ENCODE assay signal across 9 mouse cellular contexts in genomic region chr4:115979437-115979836, GRCm38 (mm10). TPM values are rescaled to one million over a fixed set of nuclear protein-coding genes. Genes with fewer than 3 reads are reported as not detected.
DNase-seq lines count a peak whose midpoint lies in the region; ATAC-seq lines count a peak whose summit lies in the region.
"Had no signal": no experiment of that assay in that cellular context is flagged by ENCODE, and none has a peak within 500 bp of the region (broad histone marks: within the 10 kb centered on the region; RNA-seq: fewer than 3 reads in every experiment).

No protein-coding gene starts in this region.

- no peaks in the 10 kb centered on the region for H3K9me3 ChIP-seq in liver, embryonic 11.5 days (ENCODE audit: control insufficient read depth, low read length)
- H3K9me3 ChIP-seq in embryonic facial prominence, embryonic 15.5 days (replicated peaks), result no peaks in the 10 kb centered on the region
- H3K9me3 ChIP-seq in limb, embryonic 10.5 days (replicated peaks), result no peaks in the 10 kb centered on the region
- H3K9me3 ChIP-seq in neural tube, embryonic 15.5 days (replicated peaks), result no peaks in the 10 kb centered on the region

- no peak for ATAC-seq in liver, embryonic 11.5 days (replicated peaks; ENCODE audit: low FRiP score)
- ATAC-seq in embryonic facial prominence, embryonic 15.5 days (ENCODE audit: insufficient number of reproducible peaks, low FRiP score, low TSS enrichment, low read depth), result no peak
- no peak for ATAC-seq in neural tube, embryonic 15.5 days (ENCODE audit: low FRiP score)

- WGBS in liver, embryonic 11.5 days, result 2% methylated on average over 39 of the region's 39 CpGs
- under 1% methylated on average over 39 of the region's 39 CpGs for WGBS in embryonic facial prominence, embryonic 15.5 days
- WGBS in limb, embryonic 10.5 days, result under 1% methylated on average over 39 of the region's 39 CpGs
- under 1% methylated on average over 38 of the region's 39 CpGs for WGBS in neural tube, embryonic 15.5 days

- no peak for DNase-seq in liver, embryonic 11.5 days (ENCODE audit: low spot score)
- DNase-seq in liver (no peak), adipocyte (ENCODE audit: low spot score) (no peak)
- DNase-seq in limb, embryonic 10.5 days (ENCODE audit: low spot score), result peak; percentile 53
- no peak for DNase-seq in cerebellum, adult 11 months
- DNase-seq in yolk sac, embryonic 10.5 days (ENCODE audit: low spot score), result no peak

- peaks cover 65% of the 10 kb centered on the region for H3K27me3 ChIP-seq in liver, embryonic 11.5 days (replicated peaks; ENCODE audit: control insufficient read depth, insufficient read depth, low read length)
- peaks cover 82% of the 10 kb centered on the region for H3K27me3 ChIP-seq in embryonic facial prominence, embryonic 15.5 days
- peaks cover 95% of the 10 kb centered on the region for H3K27me3 ChIP-seq in limb, embryonic 10.5 days (ENCODE audit: low read depth, poor library complexity, severe bottlenecking)
- H3K27me3 ChIP-seq in neural tube, embryonic 15.5 days (replicated peaks), result peaks cover 92% of the 10 kb centered on the region

- H3K4me2 ChIP-seq in liver, embryonic 11.5 days, result peak overlapping the region; percentile 41
- H3K4me2 ChIP-seq in embryonic facial prominence, embryonic 15.5 days (replicated peaks), result peak overlapping the region; percentile 64
- H3K4me2 ChIP-seq in neural tube, embryonic 15.5 days, result peak overlapping the region; percentile 62

- no peak overlapping the region for H3K9ac ChIP-seq in liver, embryonic 11.5 days (ENCODE audit: low read depth, low read length)
- no peak overlapping the region for H3K9ac ChIP-seq in embryonic facial prominence, embryonic 15.5 days
- peak overlapping the region; percentile 12; the same call in 1 of the 2 replicates for H3K9ac ChIP-seq in neural tube, embryonic 15.5 days (replicated peaks)

- H3K27ac ChIP-seq in liver, embryonic 11.5 days (ENCODE audit: low read depth, low read length), result no peak overlapping the region
- no peak overlapping the region for H3K27ac ChIP-seq in embryonic facial prominence, embryonic 15.5 days (replicated peaks)
- H3K27ac ChIP-seq in limb, embryonic 10.5 days, result no peak overlapping the region
- no peak overlapping the region for H3K27ac ChIP-seq in neural tube, embryonic 15.5 days (replicated peaks)

- H3K36me3 ChIP-seq in liver, embryonic 11.5 days (ENCODE audit: control insufficient read depth, insufficient read depth, low read length), result no peaks in the 10 kb centered on the region
- H3K36me3 ChIP-seq in embryonic facial prominence, embryonic 15.5 days, result no peaks in the 10 kb centered on the region
- no peaks in the 10 kb centered on the region for H3K36me3 ChIP-seq in limb, embryonic 10.5 days
- no peaks in the 10 kb centered on the region for H3K36me3 ChIP-seq in neural tube, embryonic 15.5 days

- 0 out of 2 replicates have a peak, but pooled peaks cover 2% of the 10 kb centered on the region for H3K4me1 ChIP-seq in liver, embryonic 11.5 days (replicated peaks; ENCODE audit: control insufficient read depth, insufficient read depth, low read length)
- peaks cover 10% of the 10 kb centered on the region for H3K4me1 ChIP-seq in embryonic facial prominence, embryonic 15.5 days
- peaks cover 51% of the 10 kb centered on the region for H3K4me1 ChIP-seq in limb, embryonic 10.5 days
- peaks cover 32% of the 10 kb centered on the region for H3K4me1 ChIP-seq in neural tube, embryonic 15.5 days

- peak overlapping the region; percentile 25 for H3K4me3 ChIP-seq in liver, embryonic 11.5 days (ENCODE audit: low read depth, low read length)
- H3K4me3 ChIP-seq in embryonic facial prominence, embryonic 15.5 days (replicated peaks), result peak overlapping the region; percentile 34
- peak overlapping the region; percentile 45 for H3K4me3 ChIP-seq in limb, embryonic 10.5 days
- peak overlapping the region; percentile 31 for H3K4me3 ChIP-seq in neural tube, embryonic 15.5 days (replicated peaks)

RNA-seq across cellular contexts. Expression of gene Faah, which starts 38.3 kb away (rescaled TPM):
- 3.9 and 4.7 TPM in 2 replicates for polyA plus RNA-seq in liver, embryonic 11.5 days (2014; fragmentation: Nextera tagmentation; extraction: Ambion mirVana)
- polyA plus RNA-seq in embryonic facial prominence, embryonic 15.5 days (2015; fragmentation: Nextera tagmentation; extraction: Ambion mirVana), result 7.0 and 8.5 TPM in 2 replicates
- 0.49 and 0.58 TPM in 2 replicates for polyA plus RNA-seq in limb, embryonic 10.5 days (2016; fragmentation: Nextera tagmentation; extraction: Ambion mirVana)
- polyA plus RNA-seq in neural tube, embryonic 15.5 days (2015; fragmentation: Nextera tagmentation; extraction: Ambion mirVana), result 18.9 and 22.8 TPM in 2 replicates

RNA-seq across cellular contexts. Expression of gene Dmbx1, which starts 39.7 kb away (rescaled TPM):
- not detected in 2 replicates for polyA plus RNA-seq in liver, embryonic 11.5 days (2014; fragmentation: Nextera tagmentation; extraction: Ambion mirVana)
- polyA plus RNA-seq in embryonic facial prominence, embryonic 15.5 days (2015; fragmentation: Nextera tagmentation; extraction: Ambion mirVana), result 3.3 TPM in 2 replicates
- polyA plus RNA-seq in limb, embryonic 10.5 days (2016; fragmentation: Nextera tagmentation; extraction: Ambion mirVana), result 0.05 and 0.11 TPM in 2 replicates
- 1.2 and 2.1 TPM in 2 replicates for polyA plus RNA-seq in neural tube, embryonic 15.5 days (2015; fragmentation: Nextera tagmentation; extraction: Ambion mirVana)
- polyA plus RNA-seq: adrenal gland, adult 2 months had no signal
